Mouse (Mus musculus): ENCODE results near the gene Gjd3. TPM values are rescaled to one million over a fixed set of nuclear protein-coding genes. Genes with fewer than 3 reads are reported as not detected.

Gjd3 gene
- polyA plus RNA-seq, 1 experiment, result not detected

DNA sequence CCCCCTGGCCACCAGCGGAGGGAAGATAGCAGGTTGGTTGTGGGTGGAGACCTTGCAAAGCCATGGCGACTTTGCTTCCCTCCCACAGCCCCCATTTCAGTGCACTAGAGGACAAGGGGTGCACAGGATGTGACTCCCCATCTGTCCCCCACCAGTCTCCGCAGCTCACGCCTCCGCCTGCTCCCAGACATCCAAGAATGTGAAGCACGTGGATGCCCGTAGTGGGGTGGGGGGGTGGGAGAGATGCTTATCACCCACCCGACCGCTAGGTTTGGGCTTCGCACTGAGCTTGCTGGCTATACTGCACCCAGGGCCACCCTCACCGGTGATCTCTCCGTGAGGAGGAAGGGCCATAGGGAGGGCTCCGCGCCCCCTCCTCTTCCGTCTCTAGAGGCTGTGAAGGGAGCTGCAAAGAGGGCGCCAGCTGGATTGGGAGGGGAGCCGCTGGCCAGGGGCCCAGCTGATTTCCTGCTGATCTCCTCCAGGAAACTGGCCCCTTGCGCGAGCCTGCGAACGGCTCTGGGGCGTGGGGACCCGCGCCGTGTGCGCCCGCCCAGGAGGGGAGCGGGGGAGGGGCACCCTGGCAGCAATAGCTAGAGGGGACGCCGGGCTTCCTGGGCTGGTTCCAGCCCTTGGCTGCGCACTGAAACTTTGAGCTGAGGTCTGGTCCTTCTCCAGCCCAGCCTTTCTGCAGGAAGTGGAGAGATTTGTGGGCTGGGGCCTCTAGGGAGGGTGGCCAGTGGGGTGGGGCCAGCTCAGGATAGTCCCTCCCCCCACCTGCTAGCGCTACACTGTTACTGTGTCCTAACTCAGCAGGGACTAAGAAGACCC is 19.4 kb downstream of the Gjd3 start:
- Histone ChIP-seq H3K4me1 (ENCODE audit: control insufficient read depth, insufficient read depth, low read length) (peaks cover 5% of the 10 kb centered on the region), H3K27ac (ENCODE audit: control insufficient read depth, insufficient read depth, low read depth, low read length, poor library complexity) (peak overlapping the region; percentile 61), H3K4me3 (replicated peaks; ENCODE audit: control insufficient read depth, low read depth, low read length) (peak overlapping the region; percentile 75)
- under 1% methylated on average over 32 of the region's 32 CpGs for WGBS
- TF ChIP-seq POLR2A (IDR thresholded peaks at IDR 0.05; ENCODE audit: borderline replicate concordance, control insufficient read depth, low read depth, low read length), result peak; percentile 45; the same call in 1 of the 2 replicates
- TF ChIP-seq CTCF (IDR thresholded peaks at IDR 0.05; ENCODE audit: control insufficient read depth, insufficient read depth, low read length), result no peak

DNA sequence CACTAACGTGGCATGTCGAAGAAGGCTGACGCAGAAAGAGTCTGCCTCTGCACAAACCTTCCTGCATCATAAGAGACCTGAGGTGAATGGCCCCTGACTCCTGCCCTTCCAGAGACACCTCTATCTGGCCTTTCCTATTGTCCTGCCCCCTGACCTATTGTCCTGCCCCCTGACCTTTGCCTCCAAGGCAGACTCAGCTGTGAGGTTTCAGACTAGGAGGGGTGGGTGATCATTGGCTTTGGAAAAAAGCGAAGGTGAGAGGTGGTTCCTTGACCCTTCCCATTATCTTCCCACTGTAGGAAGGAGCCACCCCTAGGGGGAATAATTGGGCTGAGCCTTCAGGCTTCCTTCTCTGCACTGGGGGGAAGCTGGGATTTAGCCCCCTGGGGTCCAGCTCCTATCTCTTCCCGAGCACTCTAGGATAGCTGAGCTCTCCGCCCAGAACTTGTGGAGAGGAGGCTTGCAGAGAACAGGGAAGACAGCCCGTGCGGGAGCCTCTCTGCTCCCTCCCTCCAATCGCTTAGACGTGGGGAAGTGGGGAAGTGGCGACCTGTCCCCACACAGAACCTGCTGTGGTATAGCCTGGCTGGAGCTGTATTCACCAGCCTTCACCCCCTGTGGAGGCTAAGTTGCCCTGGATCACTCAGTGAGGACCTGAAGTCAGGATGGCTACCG is 20.3 kb downstream of the Gjd3 start:
- 27% methylated on average over 12 of the region's 12 CpGs for WGBS
- H3K4me1 ChIP-seq (ENCODE audit: control insufficient read depth, insufficient read depth, low read length), result peaks cover 5% of the 10 kb centered on the region
- H3K27ac ChIP-seq (ENCODE audit: control insufficient read depth, insufficient read depth, low read depth, low read length, poor library complexity), result peak overlapping the region; percentile 36
- H3K4me3 ChIP-seq (replicated peaks; ENCODE audit: control insufficient read depth, low read depth, low read length), result peak overlapping the region; percentile 75
- no peak for TF ChIP-seq POLR2A (IDR thresholded peaks at IDR 0.05; ENCODE audit: borderline replicate concordance, control insufficient read depth, low read depth, low read length)
- no peak for TF ChIP-seq CTCF (IDR thresholded peaks at IDR 0.05; ENCODE audit: control insufficient read depth, insufficient read depth, low read length)

DNA sequence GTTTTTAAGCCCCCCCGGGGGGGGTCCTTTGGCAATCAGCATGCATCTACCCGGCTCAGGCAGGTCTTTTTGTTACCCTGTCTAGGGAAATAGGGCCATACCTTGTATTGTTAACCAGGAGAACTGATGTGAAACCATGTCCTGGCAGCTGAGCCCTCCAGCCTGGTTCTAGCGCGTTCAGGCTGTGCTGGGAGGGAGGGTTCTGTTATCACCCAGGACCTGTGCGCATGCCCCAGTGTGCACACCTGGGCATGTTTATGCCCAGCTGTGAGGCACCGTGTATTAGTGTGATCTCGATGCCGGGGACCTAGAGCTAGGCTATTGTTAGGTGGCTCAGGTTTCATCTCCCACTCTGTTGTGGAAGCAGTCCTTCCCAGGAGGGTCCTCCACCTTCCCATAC is 21.1 kb downstream of the Gjd3 start:
- WGBS, result 14% methylated on average over 8 of the region's 8 CpGs
- Histone ChIP-seq H3K4me1 (ENCODE audit: control insufficient read depth, insufficient read depth, low read length) (peaks cover 5% of the 10 kb centered on the region), H3K27ac (ENCODE audit: control insufficient read depth, insufficient read depth, low read depth, low read length, poor library complexity) (peak overlapping the region; percentile 84; the same call in 1 of the 2 replicates), H3K4me3 (replicated peaks; ENCODE audit: control insufficient read depth, low read depth, low read length) (peak overlapping the region; percentile 72)
- TF ChIP-seq CTCF (IDR thresholded peaks at IDR 0.05; ENCODE audit: control insufficient read depth, insufficient read depth, low read length) (no peak), POLR2A (IDR thresholded peaks at IDR 0.05; ENCODE audit: borderline replicate concordance, control insufficient read depth, low read depth, low read length) (no peak)

DNA sequence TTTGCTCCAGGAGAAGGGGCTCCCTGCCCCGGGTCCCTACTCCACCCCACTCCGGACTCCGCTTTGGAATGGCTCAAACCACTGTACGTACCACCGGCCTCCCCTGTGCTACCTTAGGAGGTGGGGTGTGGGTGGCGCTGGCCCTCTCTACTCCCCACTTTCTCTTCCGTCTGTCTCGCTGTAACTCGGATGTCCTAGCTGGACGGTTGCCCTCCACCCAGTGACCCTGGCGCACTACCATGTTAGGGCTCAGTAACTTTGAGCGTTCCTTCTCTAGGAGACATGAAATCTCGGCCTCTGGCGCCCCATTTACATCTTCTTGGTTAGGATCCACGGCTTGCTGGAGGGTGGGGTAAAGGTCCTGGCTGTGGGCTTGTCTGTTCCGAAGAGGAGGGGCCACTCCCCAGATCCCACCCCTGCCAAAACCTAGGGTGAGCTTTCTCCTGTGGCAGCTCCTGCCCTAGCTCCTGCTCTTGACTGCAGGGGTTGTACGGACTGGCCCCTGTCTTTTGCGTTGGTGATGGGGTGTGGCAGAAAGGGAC is 21.7 kb downstream of the Gjd3 start:
- Histone ChIP-seq H3K4me1 (ENCODE audit: control insufficient read depth, insufficient read depth, low read length) (peaks cover 5% of the 10 kb centered on the region), H3K4me3 (replicated peaks; ENCODE audit: control insufficient read depth, low read depth, low read length) (peak overlapping the region; percentile 72), H3K27ac (ENCODE audit: control insufficient read depth, insufficient read depth, low read depth, low read length, poor library complexity) (peak overlapping the region; percentile 84)
- 11% methylated on average over 18 of the region's 18 CpGs for WGBS
- TF ChIP-seq POLR2A (IDR thresholded peaks at IDR 0.05; ENCODE audit: borderline replicate concordance, control insufficient read depth, low read depth, low read length), result no peak
- no peak for TF ChIP-seq CTCF (IDR thresholded peaks at IDR 0.05; ENCODE audit: control insufficient read depth, insufficient read depth, low read length)

DNA sequence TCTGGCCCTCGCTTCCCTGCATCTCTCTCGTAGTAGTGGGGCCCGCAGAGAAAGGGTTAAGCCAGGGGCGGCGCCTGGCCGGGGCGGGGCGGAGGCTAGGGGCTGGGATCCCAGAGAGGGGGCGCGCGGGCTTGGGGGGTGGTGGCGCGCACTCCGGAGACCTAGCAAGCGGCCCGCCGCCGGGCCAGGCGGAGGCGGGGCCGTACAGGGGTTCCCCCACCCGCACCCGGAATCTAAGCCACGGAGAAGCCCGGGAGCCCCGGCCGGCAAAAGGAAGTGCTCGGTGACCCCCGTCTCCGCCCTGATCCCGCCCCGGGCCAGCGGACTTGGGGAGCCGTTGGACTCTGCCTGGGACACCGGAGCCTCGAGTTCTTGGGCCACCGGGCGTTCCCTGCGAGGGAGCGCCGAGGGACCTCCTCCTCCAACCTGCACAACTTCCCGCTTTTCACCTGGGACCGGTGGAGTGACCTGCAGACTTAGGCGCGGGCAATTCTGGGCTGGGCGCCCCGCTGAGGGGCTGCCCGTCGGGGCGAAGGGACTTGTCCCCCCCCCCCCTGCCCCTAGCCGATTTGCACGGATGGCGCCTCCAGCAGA is 22.4 kb downstream of the Gjd3 start:
- whole genome bisulfite sequencing, result under 1% methylated on average over 53 of the region's 53 CpGs
- TF ChIP-seq POLR2A (IDR thresholded peaks at IDR 0.05; ENCODE audit: borderline replicate concordance, control insufficient read depth, low read depth, low read length) (no peak), CTCF (IDR thresholded peaks at IDR 0.05; ENCODE audit: control insufficient read depth, insufficient read depth, low read length) (no peak)
- Histone ChIP-seq H3K4me3 (replicated peaks; ENCODE audit: control insufficient read depth, low read depth, low read length) (peak overlapping the region; percentile 72), H3K4me1 (ENCODE audit: control insufficient read depth, insufficient read depth, low read length) (peaks cover 5% of the 10 kb centered on the region), H3K27ac (ENCODE audit: control insufficient read depth, insufficient read depth, low read depth, low read length, poor library complexity) (peak overlapping the region; percentile 84)

DNA sequence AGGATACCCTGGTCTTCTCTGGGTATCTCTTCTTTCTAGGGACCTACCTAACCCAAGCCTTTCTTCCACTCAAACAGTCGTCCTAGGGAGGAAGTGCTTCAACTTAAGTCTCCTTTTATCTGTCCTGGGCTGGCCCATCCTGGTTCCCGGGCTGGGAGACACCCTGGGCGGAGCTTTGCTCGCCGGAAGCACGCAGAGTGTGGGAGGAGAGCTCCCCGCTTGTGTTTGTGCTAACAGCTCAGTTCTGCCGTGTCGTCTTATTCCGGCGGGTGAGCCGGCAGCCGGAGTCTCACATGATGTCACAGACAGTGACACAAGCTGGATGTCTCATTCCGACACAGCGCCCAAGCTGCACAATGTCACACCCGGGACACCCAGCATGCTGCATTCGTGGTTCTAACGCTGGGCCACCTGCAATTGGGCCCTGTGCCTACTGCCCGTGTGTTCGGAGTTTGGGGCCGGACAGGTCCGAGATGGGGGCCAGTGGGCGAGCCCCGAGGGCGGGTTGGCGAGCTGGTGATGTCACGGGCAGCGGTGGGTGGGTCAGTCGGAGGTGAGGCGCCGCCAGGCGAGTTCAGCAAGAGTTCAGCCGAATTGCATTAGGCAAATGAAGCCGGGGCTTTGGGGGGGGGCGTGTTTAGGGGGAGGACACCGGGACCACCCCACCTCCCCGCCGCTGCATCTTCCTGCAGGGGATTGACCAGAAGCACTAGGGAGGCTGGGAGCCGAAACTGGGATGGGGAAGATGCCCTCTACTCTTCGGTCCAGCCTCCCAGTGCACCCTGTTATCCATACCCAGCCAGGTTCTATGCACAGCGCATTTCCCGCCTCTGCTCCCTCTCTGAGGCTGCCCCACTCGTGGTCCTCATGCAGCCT is 23.1 kb downstream of the Gjd3 start:
- peak overlapping the region; percentile 65 for H3K4me3 ChIP-seq (replicated peaks; ENCODE audit: control insufficient read depth, low read depth, low read length)
- WGBS, result 1% methylated on average over 43 of the region's 43 CpGs
- peak overlapping the region; percentile 84 for H3K27ac ChIP-seq (ENCODE audit: control insufficient read depth, insufficient read depth, low read depth, low read length, poor library complexity)
- peaks cover 6% of the 10 kb centered on the region for H3K4me1 ChIP-seq (ENCODE audit: control insufficient read depth, insufficient read depth, low read length)
- TF ChIP-seq POLR2A (IDR thresholded peaks at IDR 0.05; ENCODE audit: borderline replicate concordance, control insufficient read depth, low read depth, low read length) (peak; percentile 72; the same call in 1 of the 2 replicates), CTCF (IDR thresholded peaks at IDR 0.05; ENCODE audit: control insufficient read depth, insufficient read depth, low read length) (no peak)

DNA sequence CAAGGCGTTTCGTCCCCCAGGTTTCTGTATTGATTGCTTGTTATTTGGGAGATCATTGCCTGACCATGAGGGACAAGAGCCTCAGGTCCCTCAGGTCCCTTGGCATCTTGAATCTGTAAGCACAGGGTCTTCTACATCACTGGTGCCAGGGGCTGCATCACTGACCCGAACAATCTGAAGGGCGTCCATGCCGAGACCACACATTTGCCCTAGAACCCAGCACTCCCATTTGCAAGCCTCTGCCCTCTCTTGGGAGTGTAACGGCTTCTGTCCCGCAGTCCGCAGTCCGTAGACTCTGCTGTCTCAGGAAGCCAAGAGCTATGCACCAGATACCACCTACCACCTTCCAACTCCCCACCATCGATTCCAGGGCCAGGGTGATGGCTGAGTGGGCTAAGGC is 26.5 kb downstream of the Gjd3 start:
- H3K4me3 ChIP-seq (replicated peaks; ENCODE audit: control insufficient read depth, low read depth, low read length), result no peak overlapping the region
- 88% methylated on average over 8 of the region's 10 CpGs for WGBS
- TF ChIP-seq CTCF (IDR thresholded peaks at IDR 0.05; ENCODE audit: control insufficient read depth, insufficient read depth, low read length) (no peak), POLR2A (IDR thresholded peaks at IDR 0.05; ENCODE audit: borderline replicate concordance, control insufficient read depth, low read depth, low read length) (no peak)
- H3K4me1 ChIP-seq (ENCODE audit: control insufficient read depth, insufficient read depth, low read length), result peaks cover 3% of the 10 kb centered on the region; the same call in 1 of the 2 replicates
- H3K27ac ChIP-seq (ENCODE audit: control insufficient read depth, insufficient read depth, low read depth, low read length, poor library complexity), result no peak overlapping the region
